25 mouse cellular contexts compared by ENCODE assay signal in the genomic region with DNA sequence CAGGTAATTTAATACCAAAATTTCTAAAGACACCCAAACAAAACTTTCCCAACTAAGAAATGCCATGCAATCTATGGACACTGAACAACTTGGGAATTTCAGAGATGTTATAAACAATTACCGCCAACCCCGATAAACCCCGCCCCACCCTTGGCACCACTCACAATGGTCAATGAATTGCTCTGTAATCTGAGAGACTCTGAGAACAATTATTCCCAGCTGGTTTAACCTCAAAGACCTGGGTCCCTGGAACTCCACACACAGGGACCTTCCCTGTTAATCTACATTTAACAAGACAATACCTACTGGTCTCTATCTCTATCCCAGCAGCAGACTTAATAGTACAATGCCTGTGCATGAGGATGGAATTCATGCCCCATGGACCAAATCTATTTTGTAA. TPM values are rescaled to one million over a fixed set of nuclear protein-coding genes. Genes with fewer than 3 reads are reported as not detected.
A peak's percentile ranks its signal among the peaks of the same experiment; 100 is the strongest.
DNase-seq lines count a peak whose midpoint lies in the region; ATAC-seq and TF ChIP-seq lines count a peak whose summit lies in the region.
"Had no signal": no experiment of that assay in that cellular context is flagged by ENCODE, and none has a peak within 500 bp of the region (broad histone marks: within the 10 kb centered on the region; RNA-seq: fewer than 3 reads in every experiment).

No protein-coding gene starts in this region.

- 82% methylated on average over 3 of the region's 3 CpGs for WGBS in liver, postnatal 0 days (ENCODE audit: insufficient replicate concordance)

- H3K36me3 ChIP-seq in ES-Bruce4 (ENCODE audit: control insufficient read depth, insufficient read depth, low read length, poor library complexity, severe bottlenecking) (no peaks in the 10 kb centered on the region), ES-E14 (ENCODE audit: control insufficient read depth, insufficient read depth, low read length, poor library complexity, severe bottlenecking) (no peaks in the 10 kb centered on the region)
- H3K36me3 ChIP-seq in liver, postnatal 0 days (replicated peaks; ENCODE audit: insufficient read depth, low read length) = no peaks in the 10 kb centered on the region
- H3K36me3 ChIP-seq: embryonic facial prominence, embryonic 13.5 days; embryonic facial prominence, embryonic 15.5 days; forebrain, embryonic 10.5 days; forebrain, embryonic 12.5 days had no signal

- ATAC-seq in liver, postnatal 0 days = no peak
- ATAC-seq: forebrain, embryonic 14.5 days; forebrain, embryonic 16.5 days had no signal

- peak overlapping the region; percentile 86 for H3K27ac ChIP-seq in ES-Bruce4 (ENCODE audit: insufficient read depth, low read length)
- H3K27ac ChIP-seq in ES-E14 (ENCODE audit: insufficient read depth, low read depth, low read length, poor library complexity, severe bottlenecking) = peak overlapping the region; percentile 66; the same call in 1 of the 2 replicates
- H3K27ac ChIP-seq in liver, postnatal 0 days (ENCODE audit: low read depth) = no peak overlapping the region
- H3K27ac ChIP-seq: embryonic facial prominence, embryonic 13.5 days; embryonic facial prominence, embryonic 15.5 days; forebrain, embryonic 10.5 days; forebrain, embryonic 12.5 days had no signal

- TF ChIP-seq POLR2A in ES-Bruce4 (IDR thresholded peaks at IDR 0.05; ENCODE audit: insufficient read depth, low read length) = no peak

- no peaks in the 10 kb centered on the region; the same call in 1 of the 2 replicates for H3K27me3 ChIP-seq in ES-Bruce4 (ENCODE audit: control insufficient read depth, insufficient read depth, low read length, poor library complexity, severe bottlenecking)
- no peaks in the 10 kb centered on the region for H3K27me3 ChIP-seq in liver, postnatal 0 days (ENCODE audit: insufficient read depth, low read length)
- H3K27me3 ChIP-seq: embryonic facial prominence, embryonic 13.5 days; embryonic facial prominence, embryonic 15.5 days; forebrain, embryonic 12.5 days had no signal

- H3K9me3 ChIP-seq in ES-Bruce4 (replicated peaks; ENCODE audit: control insufficient read depth, insufficient read depth, low read length, poor library complexity, severe bottlenecking) = no peaks in the 10 kb centered on the region
- H3K9me3 ChIP-seq in ES-E14 (ENCODE audit: control insufficient read depth, insufficient read depth, low read depth, low read length) = no peaks in the 10 kb centered on the region
- no peaks in the 10 kb centered on the region for H3K9me3 ChIP-seq in liver, postnatal 0 days (ENCODE audit: low read length)
- H3K9me3 ChIP-seq: embryonic facial prominence, embryonic 15.5 days had no signal

- in situ Hi-C loops in ES-E14 (cut with MboI; ENCODE audit: low sequenced_read_pairs in 2 of 2, unreplicated experiment in 2 of 2) = no loop called here

- DNase-seq in ES-E14 (ENCODE audit: low read depth, low spot score) (peak; percentile 40), ZHBTc4 (ENCODE audit: low read depth, low spot score) (peak; percentile 77)
- DNase-seq in adrenal gland, postnatal 4 days (ENCODE audit: low spot score in 2 of 2) = no peak
- DNase-seq in liver, postnatal 0 days = no peak
- DNase-seq in layer of hippocampus, adult 18-20 months (ENCODE audit: low spot score in 2 of 2) = no peak
- DNase-seq: adrenal gland, adult 2 months; adrenal gland, postnatal 10 days; adrenal gland, postnatal 25 days; cerebellum, adult 11-12 months; cerebellum, adult 2 months; cerebellum, adult 9-10 months; cerebellum, postnatal 10 days; cerebellum, postnatal 36 days; embryo, embryonic 11 days had no signal

- no peak overlapping the region for H3K9ac ChIP-seq in ES-Bruce4 (ENCODE audit: low read depth, poor library complexity, severe bottlenecking)
- no peak overlapping the region for H3K9ac ChIP-seq in ES-E14 (ENCODE audit: insufficient read depth, low read depth, low read length, poor library complexity, severe bottlenecking)
- no peak overlapping the region for H3K9ac ChIP-seq in liver, postnatal 0 days (replicated peaks)
- H3K9ac ChIP-seq: embryonic facial prominence, embryonic 13.5 days; embryonic facial prominence, embryonic 15.5 days; forebrain, embryonic 12.5 days had no signal

- no peak for TF ChIP-seq CTCF in ES-Bruce4 (IDR thresholded peaks at IDR 0.05; ENCODE audit: low read depth, low read length)
- no peak for TF ChIP-seq CTCF in liver, postnatal 0 days (IDR thresholded peaks at IDR 0.05; ENCODE audit: low read depth)

- TF ChIP-seq EP300 in ES-Bruce4 (IDR thresholded peaks at IDR 0.05; ENCODE audit: insufficient read depth, low read depth, low read length) = no peak
- TF ChIP-seq EP300 in liver, postnatal 0 days (IDR thresholded peaks at IDR 0.05; ENCODE audit: low read depth) = no peak

- no peak overlapping the region for H3K4me2 ChIP-seq in liver, postnatal 0 days (ENCODE audit: low read depth, low read length)
- H3K4me2 ChIP-seq: embryonic facial prominence, embryonic 13.5 days; embryonic facial prominence, embryonic 15.5 days; forebrain, embryonic 12.5 days had no signal

- H3K4me1 ChIP-seq in ES-Bruce4 (ENCODE audit: control insufficient read depth, insufficient read depth, low read length) (no peaks in the 10 kb centered on the region), ES-E14 (ENCODE audit: control insufficient read depth in 2 of 2, insufficient read depth in 2 of 2, low read length in 2 of 2, poor library complexity in 1 of 2) (peaks cover 0 to 6% of the 10 kb centered on the region in 2 experiments; a peak in 1 of 4 replicates)
- H3K4me1 ChIP-seq in liver, postnatal 0 days (ENCODE audit: insufficient read depth) = no peaks in the 10 kb centered on the region
- H3K4me1 ChIP-seq: embryonic facial prominence, embryonic 13.5 days; embryonic facial prominence, embryonic 15.5 days; forebrain, embryonic 10.5 days; forebrain, embryonic 12.5 days had no signal

- H3K4me3 ChIP-seq in ES-Bruce4 (ENCODE audit: low read depth, low read length) = no peak overlapping the region
- no peak overlapping the region for H3K4me3 ChIP-seq in ES-E14 (ENCODE audit: insufficient read depth in 1 of 2, low read depth in 1 of 2, low read length in 2 of 2, poor library complexity in 1 of 2, severe bottlenecking in 1 of 2)
- no peak overlapping the region for H3K4me3 ChIP-seq in liver, postnatal 0 days (ENCODE audit: low read depth, low read length)
- H3K4me3 ChIP-seq: embryonic facial prominence, embryonic 13.5 days; embryonic facial prominence, embryonic 15.5 days; erythroblast, embryonic 14.5 days; forebrain, embryonic 10.5 days; forebrain, embryonic 12.5 days had no signal

TF ChIP-seq in ES-E14, 5 proteins besides CTCF, POLR2A, EP300 and RAD21:
- TF ChIP-seq MAFK (IDR thresholded peaks at IDR 0.05; ENCODE audit: insufficient read depth, low read depth, low read length) = no peak
- TF ChIP-seq CHD2 (IDR thresholded peaks at IDR 0.05; ENCODE audit: low read depth, low read length) = no peak; the same call in none of the 2 replicates
- no peak for TF ChIP-seq HCFC1 (IDR thresholded peaks at IDR 0.05; ENCODE audit: borderline replicate concordance, insufficient read depth, low read length)
- TF ChIP-seq ZNF384 (IDR thresholded peaks at IDR 0.05; ENCODE audit: low read depth, low read length) = no peak
- TF ChIP-seq ZC3H11A (IDR thresholded peaks at IDR 0.05; ENCODE audit: borderline replicate concordance, low read depth, low read length) = no peak

RNA-seq across cellular contexts. Expression of gene AW146154, which starts 13.0 kb away (rescaled TPM):
- 11.6 and 13.1 TPM in 2 replicates for polyA plus RNA-seq in ES-Bruce4 (2011; ENCODE audit: insufficient read depth, insufficient read length, low read depth, missing spikeins)
- 9.0 and 9.5 TPM in 2 replicates for total RNA-seq in ES-E14 (2012; rRNA removed)
- 10 to 100 TPM; 12.7 to 14.1 TPM for total RNA-seq in adrenal gland, postnatal 4 days (2021)
- 2.3 and 2.8 TPM in 2 replicates for polyA plus RNA-seq in liver, postnatal 0 days (2015; fragmentation: Nextera tagmentation; extraction: Ambion mirVana)
- total RNA-seq in layer of hippocampus, adult 18-20 months (2021) = 10 to 100 TPM in 1 of 2 experiments, 1 to 10 TPM in 1; 9.2 to 10.7 TPM
- polyA plus RNA-seq: erythroblast, embryonic 14.5 days had no signal

RNA-seq across cellular contexts. Expression of gene Gm20449, which starts 13.5 kb away (rescaled TPM):
- polyA plus RNA-seq in ES-Bruce4 (2011; ENCODE audit: insufficient read depth, insufficient read length, low read depth, missing spikeins) = 0.19 TPM in 1 of 2 replicates, not detected in the other
- total RNA-seq in ES-E14 (2012; rRNA removed) = 0.04 and 0.16 TPM in 2 replicates
- total RNA-seq in adrenal gland, postnatal 4 days (2021) = under 1 TPM in 1 of 2 experiments, not detected in 1; 0.14 TPM
- polyA plus RNA-seq in liver, postnatal 0 days (2015; fragmentation: Nextera tagmentation; extraction: Ambion mirVana) = not detected in 2 replicates
- total RNA-seq in layer of hippocampus, adult 18-20 months (2021) = under 1 TPM; 0.20 to 0.42 TPM
- total RNA-seq: common myeloid progenitor, adult 5-6 weeks; MEL had no signal
- polyA plus RNA-seq: adrenal gland, adult 2 months; C2C12; erythroblast, embryonic 14.5 days; forebrain, embryonic 10.5 days; forebrain, embryonic 12.5 days; forebrain, embryonic 14.5 days had no signal

Comparison
In these comparisons a context has a peak if more than half of its experiments do, and no peak if none do; other contexts are left out.
1. DNase-seq: peak in ES-E14 (single experiment) and ZHBTc4 (single experiment); none in adrenal gland, postnatal 4 days (0 of 2), liver, postnatal 0 days (single experiment) and layer of hippocampus, adult 18-20 months (0 of 2).